8 mouse cellular contexts compared by ENCODE assay signal in the genomic region with DNA sequence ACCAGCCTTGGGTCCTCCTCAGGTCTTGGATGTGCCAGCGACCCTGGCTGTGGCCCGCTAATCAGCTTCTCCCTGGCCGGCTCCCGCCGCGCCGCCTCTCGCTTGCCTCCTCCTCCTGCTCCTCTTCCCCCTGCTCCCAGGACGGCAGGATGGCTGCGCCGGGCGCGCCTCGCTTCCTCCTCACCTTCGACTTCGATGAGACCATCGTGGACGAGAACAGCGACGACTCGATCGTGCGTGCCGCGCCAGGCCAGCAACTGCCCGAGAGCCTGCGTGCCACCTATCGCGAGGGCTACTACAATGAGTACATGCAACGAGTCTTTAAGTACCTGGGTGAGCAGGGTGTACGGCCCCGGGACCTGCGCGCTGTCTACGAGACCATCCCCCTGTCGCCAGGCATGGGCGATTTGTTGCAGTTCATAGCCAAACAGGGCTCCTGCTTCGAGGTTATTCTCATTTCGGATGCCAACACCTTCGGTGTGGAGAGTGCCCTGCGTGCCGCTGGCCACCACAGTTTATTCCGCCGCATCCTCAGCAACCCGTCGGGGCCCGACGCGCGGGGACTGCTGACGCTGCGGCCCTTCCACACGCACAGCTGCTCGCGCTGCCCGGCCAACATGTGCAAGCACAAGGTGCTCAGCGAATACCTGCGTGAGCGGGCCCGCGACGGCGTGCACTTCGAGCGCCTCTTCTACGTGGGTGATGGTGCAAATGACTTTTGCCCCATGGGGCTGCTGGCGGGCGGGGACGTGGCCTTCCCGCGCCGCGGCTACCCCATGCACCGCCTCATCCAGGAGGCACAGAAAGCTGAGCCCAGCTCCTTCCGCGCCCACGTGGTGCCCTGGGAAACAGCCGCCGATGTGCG. TPM values are rescaled to one million over a fixed set of nuclear protein-coding genes. Genes with fewer than 3 reads are reported as not detected.
DNase-seq lines count a peak whose midpoint lies in the region; ATAC-seq and TF ChIP-seq lines count a peak whose summit lies in the region.

No protein-coding gene starts in this region.

- peak; percentile 2; the same call in 1 of the 2 replicates for TF ChIP-seq POLR2A in lung, adult 2 months (IDR thresholded peaks at IDR 0.05; ENCODE audit: borderline replicate concordance, extremely low read depth, low read depth, low read length)

- H3K4me1 ChIP-seq in lung, adult 2 months (ENCODE audit: control insufficient read depth, insufficient read depth, low read length), result peaks cover 21% of the 10 kb centered on the region
- peaks cover 5% of the 10 kb centered on the region; the same call in 1 of the 2 replicates for H3K4me1 ChIP-seq in embryonic facial prominence, embryonic 14.5 days (ENCODE audit: control insufficient read depth, insufficient read depth, low read length)
- H3K4me1 ChIP-seq in midbrain, embryonic 16.5 days (ENCODE audit: control insufficient read depth, insufficient read depth, low read length), result peaks cover 20% of the 10 kb centered on the region

- DNase-seq in lung, adult 2 months, result no peak
- DNase-seq in lung, postnatal 10 days, result no peak
- no peak for DNase-seq in embryonic facial prominence, embryonic 14.5 days (ENCODE audit: low spot score)
- no peak for DNase-seq in cerebellum, adult 11 months
- DNase-seq in frontal cortex, postnatal 14 days (ENCODE audit: low spot score in 2 of 2), result no peak
- no peak for DNase-seq in layer of hippocampus, adult 11-12 months (ENCODE audit: low spot score)

- ATAC-seq in embryonic facial prominence, embryonic 14.5 days (ENCODE audit: low read depth), result no peak
- peak; percentile 6 for ATAC-seq in inflammation-experienced regulatory T-cells, adult 6 months
- ATAC-seq in midbrain, embryonic 16.5 days, result no peak

- no peak overlapping the region for H3K4me3 ChIP-seq in lung, adult 2 months (replicated peaks; ENCODE audit: extremely low read depth, low read depth, low read length)
- H3K4me3 ChIP-seq in embryonic facial prominence, embryonic 14.5 days (ENCODE audit: low read depth, low read length), result peak overlapping the region; percentile 34
- peak overlapping the region; percentile 24 for H3K4me3 ChIP-seq in midbrain, embryonic 16.5 days (ENCODE audit: low read depth, low read length)

- 36% methylated on average over 80 of the region's 80 CpGs for WGBS in lung, adult 2 months
- 3% methylated on average over 61 of the region's 80 CpGs for WGBS in embryonic facial prominence, embryonic 14.5 days
- WGBS in midbrain, embryonic 16.5 days, result 3% methylated on average over 80 of the region's 80 CpGs

- peak overlapping the region; percentile 43 for H3K9ac ChIP-seq in embryonic facial prominence, embryonic 14.5 days (ENCODE audit: low read depth, low read length)
- H3K9ac ChIP-seq in midbrain, embryonic 16.5 days (ENCODE audit: low read depth, low read length), result 0 out of 2 replicates have a peak overlapping the region, but pooled peaks have one; percentile 14

- peak overlapping the region; percentile 50 for H3K4me2 ChIP-seq in embryonic facial prominence, embryonic 14.5 days (ENCODE audit: low read depth, low read length)
- peak overlapping the region; percentile 45 for H3K4me2 ChIP-seq in midbrain, embryonic 16.5 days (ENCODE audit: low read length)

- TF ChIP-seq CTCF in lung, adult 2 months (IDR thresholded peaks at IDR 0.05; ENCODE audit: insufficient read depth, low read length), result no peak

- no peak overlapping the region for H3K27ac ChIP-seq in embryonic facial prominence, embryonic 14.5 days (replicated peaks; ENCODE audit: low read depth, low read length)
- H3K27ac ChIP-seq in midbrain, embryonic 16.5 days (ENCODE audit: low read length), result no peak overlapping the region

- no peaks in the 10 kb centered on the region for H3K36me3 ChIP-seq in embryonic facial prominence, embryonic 14.5 days (ENCODE audit: control insufficient read depth, insufficient read depth, low read length)
- no peaks in the 10 kb centered on the region for H3K36me3 ChIP-seq in midbrain, embryonic 16.5 days (ENCODE audit: control insufficient read depth, insufficient read depth, low read length)

- no peaks in the 10 kb centered on the region for H3K9me3 ChIP-seq in embryonic facial prominence, embryonic 14.5 days (ENCODE audit: control insufficient read depth, low read length)
- H3K9me3 ChIP-seq in midbrain, embryonic 16.5 days (replicated peaks; ENCODE audit: control insufficient read depth, low read length, poor library complexity, severe bottlenecking), result no peaks in the 10 kb centered on the region

- peaks cover 93% of the 10 kb centered on the region for H3K27me3 ChIP-seq in embryonic facial prominence, embryonic 14.5 days (replicated peaks; ENCODE audit: control insufficient read depth, insufficient read depth, low read length)
- peaks cover 90% of the 10 kb centered on the region for H3K27me3 ChIP-seq in midbrain, embryonic 16.5 days (ENCODE audit: control insufficient read depth, insufficient read depth, low read depth, low read length)

RNA-seq across cellular contexts. Expression of gene Phospho1, which starts 6.3 kb away (rescaled TPM):
- 85.8 and 128 TPM in 2 replicates for polyA plus RNA-seq in lung, adult 2 months (2012; rRNA removed)
- 7.5 and 14.9 TPM in 2 replicates for polyA plus RNA-seq in embryonic facial prominence, embryonic 14.5 days (2014; fragmentation: Nextera tagmentation; extraction: Ambion mirVana)
- polyA plus RNA-seq in inflammation-experienced regulatory T-cells, adult 6 months (2017; shearing (Covaris generic)), result not detected
- polyA plus RNA-seq in midbrain, embryonic 16.5 days (2015; fragmentation: Nextera tagmentation; extraction: Ambion mirVana), result 0.43 and 0.45 TPM in 2 replicates

RNA-seq across cellular contexts. Expression of gene Gngt2, which starts 6.4 kb away (rescaled TPM):
- polyA plus RNA-seq in lung, adult 2 months (2012; rRNA removed), result 18.1 and 31.9 TPM in 2 replicates
- 15.0 and 16.2 TPM in 2 replicates for polyA plus RNA-seq in embryonic facial prominence, embryonic 14.5 days (2014; fragmentation: Nextera tagmentation; extraction: Ambion mirVana)
- polyA plus RNA-seq in inflammation-experienced regulatory T-cells, adult 6 months (2017; shearing (Covaris generic)), result 10 to 100 TPM; 35.4 to 54.7 (median 53.1) TPM
- polyA plus RNA-seq in midbrain, embryonic 16.5 days (2015; fragmentation: Nextera tagmentation; extraction: Ambion mirVana), result 2.6 TPM in 2 replicates

RNA-seq across cellular contexts. Expression of gene Abi3, which starts 11.6 kb away (rescaled TPM):
- polyA plus RNA-seq in lung, adult 2 months (2012; rRNA removed), result 141 and 169 TPM in 2 replicates
- 3.9 and 5.1 TPM in 2 replicates for polyA plus RNA-seq in embryonic facial prominence, embryonic 14.5 days (2014; fragmentation: Nextera tagmentation; extraction: Ambion mirVana)
- polyA plus RNA-seq in inflammation-experienced regulatory T-cells, adult 6 months (2017; shearing (Covaris generic)), result 100 to 1,000 TPM in 1 of 3 experiments, 10 to 100 TPM in 2; 38.9 to 105 (median 50.8) TPM
- polyA plus RNA-seq in midbrain, embryonic 16.5 days (2015; fragmentation: Nextera tagmentation; extraction: Ambion mirVana), result 1.2 and 1.9 TPM in 2 replicates
